8 mouse cellular contexts compared by ENCODE assay signal in genomic region chr15:81961078-81961451, GRCm38 (mm10). TPM values are rescaled to one million over a fixed set of nuclear protein-coding genes. Genes with fewer than 3 reads are reported as not detected.
DNase-seq lines count a peak whose midpoint lies in the region; ATAC-seq and TF ChIP-seq lines count a peak whose summit lies in the region.

No protein-coding gene starts in this region.

- TF ChIP-seq EP300 in heart, adult 2 months (IDR thresholded peaks at IDR 0.05; ENCODE audit: insufficient read depth, low read depth, low read length), result no peak
- no peak for TF ChIP-seq EP300 in stomach, postnatal 0 days (optimal IDR thresholded peaks at IDR 0.05)

- no peaks in the 10 kb centered on the region for H3K36me3 ChIP-seq in heart, adult 2 months (ENCODE audit: control insufficient read depth, insufficient read depth, low read length)
- no peaks in the 10 kb centered on the region for H3K36me3 ChIP-seq in thymus, adult 2 months (ENCODE audit: control insufficient read depth, insufficient read depth, low read length)
- H3K36me3 ChIP-seq in limb, embryonic 15.5 days, result no peaks in the 10 kb centered on the region; the same call in 1 of the 2 replicates
- H3K36me3 ChIP-seq in stomach, postnatal 0 days (ENCODE audit: control insufficient read depth, insufficient read depth, low read length), result no peaks in the 10 kb centered on the region

- H3K9ac ChIP-seq in heart, adult 2 months (ENCODE audit: low read depth, low read length), result no peak overlapping the region
- H3K9ac ChIP-seq in limb, embryonic 15.5 days, result no peak overlapping the region
- peak overlapping the region; percentile 35; the same call in 1 of the 2 replicates for H3K9ac ChIP-seq in stomach, postnatal 0 days (ENCODE audit: low read length)

- TF ChIP-seq CTCF in heart, adult 2 months (IDR thresholded peaks at IDR 0.05), result no peak
- TF ChIP-seq CTCF in thymus, adult 2 months (IDR thresholded peaks at IDR 0.05; ENCODE audit: borderline replicate concordance, control insufficient read depth, extremely low read depth, insufficient read depth, low read length, poor library complexity), result no peak
- TF ChIP-seq CTCF in stomach, postnatal 0 days (IDR thresholded peaks at IDR 0.05; ENCODE audit: low read depth), result no peak

- no peak for TF ChIP-seq POLR2A in heart, adult 2 months (IDR thresholded peaks at IDR 0.05; ENCODE audit: insufficient read depth, low read depth, low read length)
- no peak for TF ChIP-seq POLR2A in thymus, adult 2 months (IDR thresholded peaks at IDR 0.05; ENCODE audit: control insufficient read depth, extremely low read depth, insufficient read depth, low read length, poor library complexity)

- DNase-seq in heart, adult 2 months, result no peak
- DNase-seq in heart, postnatal 14 days, result no peak
- no peak for DNase-seq in thymus, adult 2 months
- DNase-seq in thymus, postnatal 36 days, result no peak
- no peak for DNase-seq in stomach, postnatal 0 days (ENCODE audit: low spot score)
- no peak for DNase-seq in MN1 (ENCODE audit: low spot score)

- peak overlapping the region; percentile 99 for H3K4me2 ChIP-seq in limb, embryonic 15.5 days
- H3K4me2 ChIP-seq in stomach, postnatal 0 days (replicated peaks; ENCODE audit: low read depth), result peak overlapping the region; percentile 98

- WGBS in heart, adult 2 months, result 2% methylated on average over 7 of the region's 8 CpGs
- WGBS in thymus, adult 2 months, result under 1% methylated on average over 8 of the region's 8 CpGs
- WGBS in limb, embryonic 15.5 days, result 2% methylated on average over 7 of the region's 8 CpGs
- WGBS in stomach, postnatal 0 days, result 0% methylated on average over 5 of the region's 8 CpGs

- no peaks in the 10 kb centered on the region; the same call in 1 of the 2 replicates for H3K4me1 ChIP-seq in heart, adult 2 months (ENCODE audit: control insufficient read depth, insufficient read depth, low read length)
- H3K4me1 ChIP-seq in thymus, adult 2 months (replicated peaks; ENCODE audit: control insufficient read depth, insufficient read depth, low read length), result peaks cover 5% of the 10 kb centered on the region; the same call in 1 of the 2 replicates
- peaks cover 9% of the 10 kb centered on the region for H3K4me1 ChIP-seq in limb, embryonic 15.5 days
- no peaks in the 10 kb centered on the region for H3K4me1 ChIP-seq in stomach, postnatal 0 days (replicated peaks; ENCODE audit: control insufficient read depth, insufficient read depth)

- peak overlapping the region; percentile 48 for H3K27ac ChIP-seq in heart, adult 2 months
- H3K27ac ChIP-seq in thymus, adult 2 months (ENCODE audit: control insufficient read depth, insufficient read depth, low read length), result peak overlapping the region; percentile 20; the same call in 1 of the 2 replicates
- no peak overlapping the region; the same call in 1 of the 2 replicates for H3K27ac ChIP-seq in limb, embryonic 15.5 days
- no peak overlapping the region; the same call in 1 of the 2 replicates for H3K27ac ChIP-seq in stomach, postnatal 0 days (replicated peaks)

- H3K79me2 ChIP-seq in heart, adult 2 months (replicated peaks; ENCODE audit: control insufficient read depth, insufficient read depth, low read length), result no peaks in the 10 kb centered on the region

- intact Hi-C loops in heart, adult 2 months (cut with DNase I), result loop anchor here (2.0 kb wide), 1 partner anchor 80 kb away; no protein-coding TSS in a partner anchor
- intact Hi-C loops in heart, postnatal 14 days (cut with DNase I), result no loop called here

- H3K27me3 ChIP-seq in heart, adult 2 months (ENCODE audit: control insufficient read depth, insufficient read depth, low read length), result no peaks in the 10 kb centered on the region
- H3K27me3 ChIP-seq in thymus, adult 2 months (ENCODE audit: control insufficient read depth, insufficient read depth, low read length), result no peaks in the 10 kb centered on the region
- no peaks in the 10 kb centered on the region for H3K27me3 ChIP-seq in limb, embryonic 15.5 days
- no peaks in the 10 kb centered on the region for H3K27me3 ChIP-seq in stomach, postnatal 0 days (ENCODE audit: control insufficient read depth, insufficient read depth, low read length)

- no peak for ATAC-seq in limb, embryonic 15.5 days (ENCODE audit: insufficient number of reproducible peaks, low FRiP score, low TSS enrichment, low read depth)
- ATAC-seq in stomach, postnatal 0 days (ENCODE audit: low FRiP score, low TSS enrichment), result no peak
- no peak for ATAC-seq in granulocyte monocyte progenitor cell, adult 5-6 weeks (replicated peaks; ENCODE audit: poor library complexity, severe bottlenecking)

- peak overlapping the region; percentile 90 for H3K4me3 ChIP-seq in heart, adult 2 months
- peak overlapping the region; percentile 46 for H3K4me3 ChIP-seq in thymus, adult 2 months (ENCODE audit: control insufficient read depth, insufficient read depth, low read length)
- H3K4me3 ChIP-seq in limb, embryonic 15.5 days, result peak overlapping the region; percentile 73
- H3K4me3 ChIP-seq in stomach, postnatal 0 days (ENCODE audit: low read depth, low read length), result peak overlapping the region; percentile 72

- no peaks in the 10 kb centered on the region for H3K9me3 ChIP-seq in limb, embryonic 15.5 days
- no peaks in the 10 kb centered on the region for H3K9me3 ChIP-seq in stomach, postnatal 0 days (ENCODE audit: control insufficient read depth, low read length)

RNA-seq across cellular contexts. Expression of gene Pmm1, which starts 0.3 kb away (rescaled TPM):
- 10 to 100 TPM; 22.0 to 26.7 TPM for total RNA-seq in heart, adult 2 months (2021)
- polyA plus RNA-seq in heart, adult 2 months (2012; rRNA removed), result 27.7 and 34.4 TPM in 2 replicates
- 10 to 100 TPM; 23.0 to 28.8 TPM for total RNA-seq in heart, postnatal 14 days (2021)
- polyA plus RNA-seq in thymus, adult 2 months (2012; rRNA removed), result 64.1 and 68.7 TPM in 2 replicates
- 39.5 and 40.5 TPM in 2 replicates for polyA plus RNA-seq in limb, embryonic 15.5 days (2015; fragmentation: Nextera tagmentation; extraction: Ambion mirVana)
- polyA plus RNA-seq in stomach, postnatal 0 days (2015; fragmentation: Nextera tagmentation; extraction: Ambion mirVana), result 32.2 and 35.8 TPM in 2 replicates
- 32.6 and 32.7 TPM in 2 replicates for total RNA-seq in granulocyte monocyte progenitor cell, adult 5-6 weeks (2014; fragmentation: Nextera tagmentation)
- 19.5 and 21.2 TPM in 2 replicates for total RNA-seq in granulocyte monocyte progenitor cell, adult 5-6 weeks (2017)

RNA-seq across cellular contexts. Expression of gene 1700029P11Rik, which starts 19.3 kb away (rescaled TPM):
- not detected for total RNA-seq in heart, adult 2 months (2021)
- polyA plus RNA-seq in heart, adult 2 months (2012; rRNA removed), result not detected in 2 replicates
- not detected for total RNA-seq in heart, postnatal 14 days (2021)
- not detected in 2 replicates for polyA plus RNA-seq in thymus, adult 2 months (2012; rRNA removed)
- not detected in 2 replicates for polyA plus RNA-seq in limb, embryonic 15.5 days (2015; fragmentation: Nextera tagmentation; extraction: Ambion mirVana)
- not detected in 2 replicates for polyA plus RNA-seq in stomach, postnatal 0 days (2015; fragmentation: Nextera tagmentation; extraction: Ambion mirVana)
- not detected in 2 replicates for total RNA-seq in granulocyte monocyte progenitor cell, adult 5-6 weeks (2014; fragmentation: Nextera tagmentation)
- not detected in 2 replicates for total RNA-seq in granulocyte monocyte progenitor cell, adult 5-6 weeks (2017)

RNA-seq across cellular contexts. Expression of gene Csdc2, which starts 24.5 kb away (rescaled TPM):
- total RNA-seq in heart, adult 2 months (2021), result 10 to 100 TPM; 66.1 to 92.7 TPM
- 85.7 and 111 TPM in 2 replicates for polyA plus RNA-seq in heart, adult 2 months (2012; rRNA removed)
- total RNA-seq in heart, postnatal 14 days (2021), result 10 to 100 TPM; 39.6 to 60.9 TPM
- 1.9 and 6.8 TPM in 2 replicates for polyA plus RNA-seq in thymus, adult 2 months (2012; rRNA removed)
- 14.0 and 16.1 TPM in 2 replicates for polyA plus RNA-seq in limb, embryonic 15.5 days (2015; fragmentation: Nextera tagmentation; extraction: Ambion mirVana)
- 9.5 and 9.7 TPM in 2 replicates for polyA plus RNA-seq in stomach, postnatal 0 days (2015; fragmentation: Nextera tagmentation; extraction: Ambion mirVana)
- not detected in 2 replicates for total RNA-seq in granulocyte monocyte progenitor cell, adult 5-6 weeks (2014; fragmentation: Nextera tagmentation)
- total RNA-seq in granulocyte monocyte progenitor cell, adult 5-6 weeks (2017), result not detected in 2 replicates

RNA-seq across cellular contexts. Expression of gene Xrcc6, which starts 26.6 kb away (rescaled TPM):
- total RNA-seq in heart, adult 2 months (2021), result 10 to 100 TPM; 18.9 to 24.3 TPM
- polyA plus RNA-seq in heart, adult 2 months (2012; rRNA removed), result 18.6 and 20.3 TPM in 2 replicates
- total RNA-seq in heart, postnatal 14 days (2021), result 10 to 100 TPM; 20.4 to 27.0 TPM
- 183 and 225 TPM in 2 replicates for polyA plus RNA-seq in thymus, adult 2 months (2012; rRNA removed)
- polyA plus RNA-seq in limb, embryonic 15.5 days (2015; fragmentation: Nextera tagmentation; extraction: Ambion mirVana), result 73.8 and 77.5 TPM in 2 replicates
- 30.4 and 31.2 TPM in 2 replicates for polyA plus RNA-seq in stomach, postnatal 0 days (2015; fragmentation: Nextera tagmentation; extraction: Ambion mirVana)
- total RNA-seq in granulocyte monocyte progenitor cell, adult 5-6 weeks (2014; fragmentation: Nextera tagmentation), result 104 and 120 TPM in 2 replicates
- total RNA-seq in granulocyte monocyte progenitor cell, adult 5-6 weeks (2017), result 234 and 250 TPM in 2 replicates

RNA-seq across cellular contexts. Expression of gene Polr3h, which starts 35.0 kb away (rescaled TPM):
- total RNA-seq in heart, adult 2 months (2021), result 1 to 10 TPM; 5.9 to 8.1 TPM
- 7.2 and 10.2 TPM in 2 replicates for polyA plus RNA-seq in heart, adult 2 months (2012; rRNA removed)
- total RNA-seq in heart, postnatal 14 days (2021), result 1 to 10 TPM; 7.5 to 7.9 TPM
- polyA plus RNA-seq in thymus, adult 2 months (2012; rRNA removed), result 16.7 and 17.5 TPM in 2 replicates
- 60.5 and 76.3 TPM in 2 replicates for polyA plus RNA-seq in limb, embryonic 15.5 days (2015; fragmentation: Nextera tagmentation; extraction: Ambion mirVana)
- polyA plus RNA-seq in stomach, postnatal 0 days (2015; fragmentation: Nextera tagmentation; extraction: Ambion mirVana), result 65.6 and 66.4 TPM in 2 replicates
- 21.8 and 26.5 TPM in 2 replicates for total RNA-seq in granulocyte monocyte progenitor cell, adult 5-6 weeks (2014; fragmentation: Nextera tagmentation)
- 46.6 and 51.2 TPM in 2 replicates for total RNA-seq in granulocyte monocyte progenitor cell, adult 5-6 weeks (2017)

Comparison
In these comparisons a context has a peak if more than half of its experiments do, and no peak if none do; other contexts are left out.
1. H3K27ac ChIP-seq: peak in heart, adult 2 months (single experiment) and thymus, adult 2 months (single experiment); none in limb, embryonic 15.5 days (single experiment) and stomach, postnatal 0 days (single experiment).
2. Peak in every context shown above with its lines, with median percentiles within 50 percentile points of each other: H3K4me3 ChIP-seq.